Mouse (Mus musculus) spleen, adult 18-20 months (tissue): Measurements from ENCODE around the gene Dnajc1.

Experiments used
- DNase-seq, 2 experiments: peaks; one replicate each; pipeline ENCODE4 v3.0.0; 2022; ENCODE audit warnings: mixed read lengths in 2 of 2

Gene Dnajc1

GRCm38 (mm10) chr2:18392331-18393021 is at the start of gene Dnajc1:
Gene Dnajc1, minus strand, starts transcription at chr2:18392830.
- peak; percentile 75 for DNase-seq

- DNase-seq, result no peak
Observed at GRCm38 (mm10) chr2:18441871-18442270, 49.2 kb upstream of the Dnajc1 start.

- DNase-seq, result no peak
Observed at GRCm38 (mm10) chr2:18415242-18415641, 22.6 kb upstream of the Dnajc1 start.

GRCm38 (mm10) chr2:18403679-18404078 is 11.0 kb upstream of the Dnajc1 start:
- DNase-seq, result no peak

- DNase-seq, result no peak
Observed at GRCm38 (mm10) chr2:18401771-18402170, 9.1 kb upstream of the Dnajc1 start.

- DNase-seq, result no peak
Observed at GRCm38 (mm10) chr2:18393022-18393519, 441 bp upstream of the Dnajc1 start.

GRCm38 (mm10) chr2:18391861-18392260 is 769 bp downstream of the Dnajc1 start:
- DNase-seq, result no peak

GRCm38 (mm10) chr2:18389631-18390030 is 3.0 kb downstream of the Dnajc1 start:
- no peak for DNase-seq

GRCm38 (mm10) chr2:18381662-18382061 is 11.0 kb downstream of the Dnajc1 start:
- no peak for DNase-seq

GRCm38 (mm10) chr2:18372400-18373182 is 20.0 kb downstream of the Dnajc1 start:
- no peak for DNase-seq

- DNase-seq, result no peak
Observed at GRCm38 (mm10) chr2:18370794-18371498, 21.7 kb downstream of the Dnajc1 start.

GRCm38 (mm10) chr2:18364402-18364801 is 28.2 kb downstream of the Dnajc1 start:
- DNase-seq, result no peak

- DNase-seq, result no peak
Observed at GRCm38 (mm10) chr2:18355293-18355692, 37.3 kb downstream of the Dnajc1 start.

- DNase-seq, result no peak
Observed at GRCm38 (mm10) chr2:18352620-18353019, 40.0 kb downstream of the Dnajc1 start.

GRCm38 (mm10) chr2:18343464-18343863 is 49.2 kb downstream of the Dnajc1 start:
- no peak for DNase-seq

GRCm38 (mm10) chr2:18318671-18319070 is 74.0 kb downstream of the Dnajc1 start:
- no peak for DNase-seq

GRCm38 (mm10) chr2:18317503-18318281 is 74.9 kb downstream of the Dnajc1 start:
- no peak for DNase-seq

- no peak for DNase-seq
Observed at GRCm38 (mm10) chr2:18316909-18317308, 75.7 kb downstream of the Dnajc1 start.

- DNase-seq, result no peak
Observed at GRCm38 (mm10) chr2:18310261-18311104, 82.1 kb downstream of the Dnajc1 start.

GRCm38 (mm10) chr2:18307440-18308305 is 85.0 kb downstream of the Dnajc1 start:
- DNase-seq, result peak in 1 of 2 experiments; percentile 18

GRCm38 (mm10) chr2:18300949-18301348 is 91.7 kb downstream of the Dnajc1 start:
- DNase-seq, result no peak
